Mouse (Mus musculus): ENCODE measurements at regions not wholly inside any gene's neighbourhood (a gene's known extent, or its start where the extent isn't known, plus 50 kb on each side); places are given as distances from the start of the nearest gene placed in this dataset.

GRCm38 (mm10) chr6:16697285-16697684, 201.0 kb downstream of the Tfec start:
- no peak for TF ChIP-seq CTCF (IDR thresholded peaks at IDR 0.05; ENCODE audit: borderline replicate concordance, insufficient read depth, low read depth, low read length)
- TF ChIP-seq POLR2A (IDR thresholded peaks at IDR 0.05; ENCODE audit: borderline replicate concordance, insufficient read depth, low read length) = no peak
